Mouse (Mus musculus) cerebellum, adult 2 months (tissue): ENCODE data around the gene Slc35e3.

Source experiments
- CTCF ChIP-seq: fragments of 200-500 bp; IDR thresholded peaks from 2 replicates; pipeline ENCODE4 v1.5.1; 2011; ENCODE audit warnings: low read depth, mild to moderate bottlenecking, control low read depth, low read length, moderate library complexity, borderline replicate concordance; ENCODE audit not compliant: insufficient read depth
- POLR2A ChIP-seq: fragments of 200-500 bp; IDR thresholded peaks from 2 replicates; pipeline ENCODE4 v1.6.1; 2011; ENCODE audit warnings: low read length, control low read depth, borderline replicate concordance; ENCODE audit not compliant: insufficient read depth

- TF ChIP-seq CTCF: no peak
- no peak for TF ChIP-seq POLR2A
Measured at GRCm38 (mm10) chr10:117711408-117711807, 34.8 kb downstream of the Slc35e3 start.
